Mouse (Mus musculus) layer of hippocampus, postnatal 25 days (tissue): ENCODE data around the gene Stpg2. TPM values are rescaled to one million over a fixed set of nuclear protein-coding genes. Genes with fewer than 3 reads are reported as not detected.
"Not testable (repeated sequence)": the region's sequence is repeated elsewhere in the genome, so short reads cannot be mapped to it uniquely, and the experiment has no call there.

Experiments used
- DNase-seq, 2 experiments: peaks; one replicate each; pipeline ENCODE4 v3.0.0; 2022; ENCODE audit warnings: mixed read lengths in 2 of 2, low spot score in 1 of 2; ENCODE audit errors: extremely low spot score in 1 of 2
- total RNA-seq, 2 experiments: library from RNA; stranded (reverse); gene quantifications; 2 replicates each; pipeline ENCODE4 v1.2.3; 2021

Gene Stpg2
- under 1 TPM in 1 of 2 experiments, not detected in 1; 0.10 TPM for total RNA-seq

GRCm38 (mm10) chr3:139205444-139205998, at the start of gene Stpg2:
TSS of gene Stpg2 (plus strand) at chr3:139205694.
- peak; percentile 81 to 86 for DNase-seq

GRCm38 (mm10) chr3:139162146-139162545, 43.3 kb upstream of the Stpg2 start:
- DNase-seq = no peak

DNA sequence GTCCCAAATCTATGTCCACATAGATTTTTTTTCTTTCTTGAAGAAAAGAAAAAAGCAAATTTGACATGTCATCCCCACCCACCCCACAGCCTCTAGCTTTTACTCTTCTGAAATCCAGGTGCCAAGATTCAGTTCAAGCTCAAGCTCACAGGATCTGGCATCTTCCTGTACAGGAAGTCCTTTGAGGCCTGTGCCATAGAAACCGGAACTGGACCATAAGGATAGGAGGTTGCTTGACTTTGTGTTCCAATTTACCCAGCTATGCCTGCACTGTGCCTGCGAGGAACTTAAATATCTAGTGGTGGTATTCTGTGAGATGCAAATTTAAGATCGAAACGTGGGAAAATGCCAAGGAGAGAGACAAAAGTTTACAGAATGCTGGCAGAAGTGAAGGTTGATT, 42.8 kb upstream of the Stpg2 start:
- DNase-seq = no peak

DNA sequence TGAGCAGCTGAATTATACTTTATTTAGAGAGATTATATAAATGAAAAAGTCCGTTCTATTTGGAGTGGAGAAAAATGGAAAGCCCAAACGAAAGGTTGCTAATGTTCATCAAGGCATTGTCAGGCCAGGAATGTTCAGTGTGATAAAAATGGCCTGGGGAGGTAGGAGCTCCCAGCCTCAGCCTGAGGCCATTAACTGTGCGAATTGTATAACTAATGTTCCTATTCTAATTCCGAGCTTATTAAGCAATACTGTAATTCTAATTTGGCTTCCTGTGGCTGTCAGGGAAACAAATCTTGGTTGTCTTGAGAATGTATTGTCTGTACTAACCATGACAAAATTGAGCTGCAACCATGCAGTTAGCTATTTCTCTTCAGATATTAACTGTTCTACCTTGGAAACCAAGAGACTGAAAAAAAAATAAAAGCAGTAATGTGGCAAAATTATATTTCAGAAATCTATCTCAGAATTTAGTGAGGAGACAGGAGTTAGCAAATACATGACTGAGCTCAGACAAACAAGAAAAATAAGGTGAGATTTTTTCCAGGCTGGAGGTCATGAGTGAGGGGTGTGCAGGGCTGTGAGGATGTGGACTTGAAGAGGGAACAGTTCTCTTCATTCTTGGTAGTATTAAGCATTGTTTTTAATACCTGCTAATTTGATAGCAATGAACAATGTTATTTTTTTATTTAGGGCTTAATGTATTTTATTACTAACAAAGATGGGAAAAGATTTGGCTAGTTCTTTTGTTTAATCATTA, 36.8 kb upstream of the Stpg2 start:
- DNase-seq = no peak

DNA sequence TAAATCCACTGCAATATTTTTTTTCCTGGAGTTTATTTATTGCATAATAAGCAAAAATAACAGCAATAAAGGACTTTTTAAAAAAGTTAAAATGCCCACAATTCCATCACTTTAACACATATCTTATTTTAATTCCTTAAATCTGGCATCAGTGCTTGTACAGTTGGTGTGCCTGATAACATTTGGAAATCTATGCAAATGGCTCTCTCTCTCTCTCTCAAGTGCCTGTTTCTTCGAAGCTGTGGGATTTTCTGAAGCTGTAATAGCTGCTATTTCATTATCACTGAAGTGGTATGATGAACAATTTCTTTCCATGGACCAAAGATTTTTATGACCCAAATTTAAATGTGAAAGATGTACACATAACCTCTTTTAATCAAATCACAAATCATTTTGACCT, 35.8 kb upstream of the Stpg2 start:
- DNase-seq = no peak

DNA sequence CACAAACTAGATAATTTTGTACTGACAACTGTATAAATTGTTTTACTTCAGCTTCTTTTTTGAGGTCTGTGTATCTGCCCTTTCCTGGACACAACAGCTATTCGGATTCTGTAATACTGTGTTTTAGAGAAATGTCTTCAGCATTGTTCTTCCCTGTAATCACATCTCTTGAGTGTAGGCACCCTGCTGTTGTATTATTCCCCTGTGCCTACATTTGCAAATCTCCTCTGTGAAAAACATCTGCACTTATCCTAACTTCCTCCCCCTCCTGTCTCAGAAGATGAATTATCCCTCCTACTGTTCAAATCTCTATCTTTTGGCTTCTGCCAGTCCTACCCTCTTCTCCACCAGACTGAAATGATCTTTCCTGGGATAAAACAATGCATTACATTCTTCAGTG, 28.6 kb upstream of the Stpg2 start:
- DNase-seq = no peak

DNA sequence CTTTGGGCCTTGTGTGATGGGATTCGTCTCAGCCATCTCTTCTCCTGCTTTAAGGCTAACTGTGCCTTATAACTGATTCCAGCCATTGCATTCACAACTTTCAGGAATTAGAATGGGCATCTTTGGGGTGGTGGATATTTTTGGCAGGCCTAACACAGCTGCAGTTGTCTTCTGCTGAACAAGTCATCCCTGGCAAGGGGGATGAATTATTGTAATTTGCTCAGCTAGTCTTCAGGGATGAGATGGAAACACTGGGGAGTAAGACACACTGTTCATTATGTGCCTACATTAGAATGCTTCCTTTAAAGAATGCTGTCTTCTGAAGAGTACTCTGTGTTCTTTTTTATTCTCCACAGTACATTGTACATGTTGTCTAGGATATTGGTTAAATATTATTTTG, 14.0 kb upstream of the Stpg2 start:
- DNase-seq = no peak

DNA sequence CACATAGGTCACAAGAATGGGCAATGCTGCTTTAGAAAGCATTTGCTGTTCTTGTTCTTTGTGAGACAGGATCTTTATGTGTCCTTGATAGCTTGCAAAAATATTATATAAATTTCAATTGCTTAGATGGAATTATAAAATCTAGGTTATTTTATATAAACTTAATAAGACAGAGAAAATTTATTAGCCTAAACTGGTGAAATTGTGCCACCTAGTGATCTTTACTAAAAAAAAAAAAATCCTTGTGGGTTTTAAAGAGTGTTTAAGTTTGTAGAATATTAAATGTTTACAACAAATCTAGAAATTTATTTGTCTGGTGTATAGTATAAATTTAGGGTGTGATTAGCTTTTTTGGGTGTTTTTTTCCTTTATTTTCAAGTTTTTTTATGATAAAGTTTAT, 11.6 kb upstream of the Stpg2 start:
- no peak for DNase-seq

DNA sequence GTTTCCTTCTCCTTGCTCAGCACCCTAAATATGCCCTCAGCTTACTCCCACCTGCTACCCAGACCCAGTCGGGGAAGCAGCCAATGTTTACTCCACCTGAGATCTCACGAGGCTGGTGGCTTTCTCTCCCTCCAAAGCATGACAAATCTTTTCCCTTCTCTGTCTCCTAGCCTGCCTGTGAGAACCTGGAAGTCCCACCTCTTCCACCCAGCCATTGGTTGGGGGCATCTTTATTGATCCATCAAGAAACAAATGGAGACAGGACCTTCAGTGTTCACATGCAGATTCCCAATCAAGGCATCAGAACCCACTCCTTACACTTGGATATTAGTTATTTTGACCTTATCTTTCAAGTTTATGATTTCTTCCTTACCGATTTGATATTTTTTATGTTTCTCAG, 7.1 kb upstream of the Stpg2 start:
- DNase-seq = no peak

GRCm38 (mm10) chr3:139200324-139200723, 5.2 kb upstream of the Stpg2 start:
- no peak for DNase-seq

DNA sequence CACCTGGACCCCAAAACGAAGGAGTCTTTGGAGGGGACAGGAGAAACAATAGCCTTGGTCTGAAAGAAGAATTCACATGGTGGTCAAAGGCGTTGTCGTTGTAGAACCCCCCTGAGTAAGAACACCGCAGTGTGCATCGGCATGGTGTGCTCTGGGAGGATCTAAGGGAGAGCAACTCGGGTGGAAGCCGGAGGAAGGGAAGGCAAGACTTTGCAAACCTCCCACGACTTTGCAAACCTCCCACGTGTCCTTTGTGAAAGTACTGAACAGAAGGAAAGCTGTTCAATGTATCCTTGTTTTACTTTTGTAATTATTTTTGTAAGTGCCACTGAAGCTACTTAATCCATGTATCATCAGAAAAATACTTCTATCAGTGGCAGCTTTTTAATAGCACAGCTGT, 11.5 kb downstream of the Stpg2 start:
- no peak for DNase-seq

- no peak for DNase-seq
Measured at GRCm38 (mm10) chr3:139225123-139225522, 19.6 kb downstream of the Stpg2 start.

DNA sequence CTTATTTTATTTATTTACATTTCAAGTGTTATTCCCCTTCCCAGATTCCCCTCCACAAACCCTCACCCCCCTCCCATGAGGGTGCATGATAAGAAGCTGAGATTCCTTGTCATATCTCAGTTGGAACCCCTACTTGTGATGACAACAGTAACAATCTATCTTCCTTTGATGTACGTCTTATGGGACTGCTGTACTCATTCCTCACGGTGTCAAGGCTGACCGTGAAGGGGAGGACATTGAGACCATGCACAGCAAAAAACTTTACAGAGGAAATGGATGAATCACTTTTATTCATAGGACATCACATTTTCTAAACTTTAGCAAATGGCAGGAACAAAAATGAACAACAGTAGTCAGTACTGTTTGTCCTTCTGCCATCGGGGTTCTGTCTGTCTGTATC, 21.3 kb downstream of the Stpg2 start:
- no peak for DNase-seq

DNA sequence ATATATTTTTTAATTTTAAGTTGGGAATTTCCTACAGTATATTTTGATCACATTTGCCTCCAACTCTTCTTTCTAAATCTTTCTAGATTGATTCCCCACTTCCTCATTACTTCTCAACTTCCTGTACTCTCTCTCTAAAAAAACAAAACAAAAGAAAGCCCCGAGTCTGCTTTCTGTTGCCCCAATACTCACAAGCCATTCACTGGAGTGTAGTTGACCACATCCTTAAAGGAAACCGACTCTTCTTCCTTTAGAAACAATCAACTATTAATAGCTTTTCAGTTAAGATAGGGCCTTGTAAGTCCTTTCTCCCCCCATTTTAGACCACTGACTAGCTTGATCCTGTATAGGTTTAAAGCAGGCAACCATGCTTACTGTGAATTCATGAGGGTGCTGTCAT, 39.7 kb downstream of the Stpg2 start:
- DNase-seq = no peak

- DNase-seq = no peak
Measured at GRCm38 (mm10) chr3:139246508-139246907, 41.0 kb downstream of the Stpg2 start.

DNA sequence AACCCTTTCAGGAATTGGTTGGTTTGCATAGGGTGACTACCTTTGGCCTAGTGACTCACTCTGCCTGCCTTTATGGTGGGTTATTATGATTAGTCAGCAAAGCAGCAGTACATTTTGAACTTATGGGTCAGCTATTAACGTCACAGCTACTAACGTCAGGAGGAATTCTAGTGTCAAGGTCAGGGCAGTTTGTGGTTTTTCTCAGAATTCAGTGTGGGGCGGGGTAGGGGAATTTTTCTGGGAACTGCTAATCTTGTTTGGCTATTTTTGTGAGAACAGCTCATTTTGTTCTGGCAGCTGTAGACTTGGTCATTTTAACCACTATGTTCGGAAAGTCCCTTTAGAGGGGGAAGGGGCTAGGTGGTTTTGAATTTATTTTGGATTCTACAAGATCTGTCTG, 56.9 kb downstream of the Stpg2 start:
- not testable (repeated sequence) for DNase-seq

- no peak for DNase-seq
Measured at GRCm38 (mm10) chr3:139297909-139298308, 92.4 kb downstream of the Stpg2 start.

GRCm38 (mm10) chr3:139308078-139308809, 102.8 kb downstream of the Stpg2 start:
- no peak for DNase-seq

- no peak for DNase-seq
Measured at GRCm38 (mm10) chr3:139311721-139312120, 106.2 kb downstream of the Stpg2 start.

DNA sequence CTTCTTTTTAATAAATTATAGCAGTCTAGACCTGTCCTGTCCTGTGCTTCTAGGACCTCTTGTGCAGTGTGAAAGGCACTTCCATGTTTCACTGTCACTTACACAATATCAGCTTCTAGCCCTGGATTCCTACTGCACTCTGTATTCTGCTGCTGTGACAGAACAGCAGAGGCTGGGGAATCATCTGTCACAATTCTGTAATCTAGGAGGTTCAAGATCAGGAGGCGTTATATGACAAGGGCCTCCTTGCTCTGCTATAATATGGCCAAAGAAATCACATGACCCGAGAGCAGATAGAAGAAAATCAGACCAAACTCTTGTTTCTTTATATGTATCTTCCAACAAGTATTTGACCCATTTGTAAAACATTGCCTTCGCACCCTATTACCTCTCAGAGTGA, 175.0 kb downstream of the Stpg2 start:
- no peak for DNase-seq

- no peak for DNase-seq
Measured at GRCm38 (mm10) chr3:139397077-139397865, 191.8 kb downstream of the Stpg2 start.
